Mouse (Mus musculus) olfactory bulb, adult 2 months (tissue): ENCODE measurements around the gene Dnajc28.

Experiments
- CTCF ChIP-seq: fragments of 200-500 bp; IDR thresholded peaks from 2 replicates; pipeline ENCODE4 v1.5.1; 2012; ENCODE audit warnings: low read depth, mild to moderate bottlenecking, low read length, moderate library complexity; ENCODE audit not compliant: insufficient read depth
- POLR2A ChIP-seq: fragments of 200-500 bp; IDR thresholded peaks from 2 replicates; pipeline ENCODE4 v1.6.1; 2012; ENCODE audit warnings: mild to moderate bottlenecking, low read depth, low read length, moderate library complexity; ENCODE audit not compliant: insufficient read depth

GRCm38 (mm10) chr16:91632940-91633339 is 14.1 kb upstream of the Dnajc28 start:
- TF ChIP-seq POLR2A (no peak), CTCF (no peak)
